Comparison of ENCODE assay signal across 25 mouse cellular contexts in the genomic region with DNA sequence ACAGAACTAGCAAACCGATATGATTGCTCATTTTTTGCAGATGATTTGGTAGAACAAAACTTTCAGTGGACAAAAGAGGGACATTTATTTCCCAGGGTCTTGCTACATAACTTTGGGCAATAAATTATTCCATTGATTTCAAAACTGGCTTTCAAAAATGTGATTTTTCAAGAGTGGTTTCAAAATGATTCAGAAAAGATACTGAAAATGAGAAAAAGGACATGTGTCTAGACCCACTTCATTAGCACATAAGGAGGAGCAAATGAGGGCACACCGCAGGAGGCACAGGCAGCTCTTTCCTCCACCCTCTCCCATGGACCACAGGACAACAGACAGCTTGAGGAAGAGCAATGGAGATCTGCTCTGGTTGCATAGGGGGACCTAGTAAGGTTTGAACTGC.
"Had no signal": no experiment of that assay in that cellular context is flagged by ENCODE, and none has a peak within 500 bp of the region (broad histone marks: within the 10 kb centered on the region; RNA-seq: fewer than 3 reads in every experiment).

No protein-coding gene starts in this region.

- H3K4me1 ChIP-seq: embryonic facial prominence, embryonic 10.5 days; embryonic facial prominence, embryonic 12.5 days; embryonic facial prominence, embryonic 13.5 days; embryonic facial prominence, embryonic 15.5 days; forebrain, embryonic 10.5 days; forebrain, embryonic 12.5 days; forebrain, embryonic 13.5 days; forebrain, embryonic 15.5 days; heart, embryonic 10.5 days had no signal

- H3K27me3 ChIP-seq: embryonic facial prominence, embryonic 12.5 days; embryonic facial prominence, embryonic 13.5 days; embryonic facial prominence, embryonic 15.5 days; forebrain, embryonic 12.5 days; forebrain, embryonic 13.5 days; forebrain, embryonic 15.5 days had no signal

- H3K4me2 ChIP-seq: embryonic facial prominence, embryonic 12.5 days; embryonic facial prominence, embryonic 13.5 days; embryonic facial prominence, embryonic 15.5 days; forebrain, embryonic 12.5 days; forebrain, embryonic 13.5 days; forebrain, embryonic 15.5 days had no signal

- H3K36me3 ChIP-seq: embryonic facial prominence, embryonic 10.5 days; embryonic facial prominence, embryonic 12.5 days; embryonic facial prominence, embryonic 13.5 days; embryonic facial prominence, embryonic 15.5 days; forebrain, embryonic 10.5 days; forebrain, embryonic 12.5 days; forebrain, embryonic 15.5 days; heart, embryonic 10.5 days had no signal

- ATAC-seq: forebrain, embryonic 13.5 days; forebrain, embryonic 14.5 days; forebrain, embryonic 15.5 days; forebrain, embryonic 16.5 days; forebrain, postnatal 0 days had no signal

- DNase-seq: cerebellum, postnatal 14 days; cerebellum, postnatal 25 days; cerebellum, postnatal 36 days; embryo, embryonic 11 days; forebrain, postnatal 0 days; gastrocnemius, adult 2 months; gastrocnemius, postnatal 10 days; gastrocnemius, postnatal 14 days; gastrocnemius, postnatal 25 days; gastrocnemius, postnatal 36 days; heart, adult 11 months; heart, adult 18-20 months; heart, adult 2 months had no signal

- H3K9me3 ChIP-seq: embryonic facial prominence, embryonic 10.5 days; embryonic facial prominence, embryonic 12.5 days; embryonic facial prominence, embryonic 13.5 days; embryonic facial prominence, embryonic 15.5 days; forebrain, embryonic 10.5 days; forebrain, embryonic 12.5 days; forebrain, embryonic 13.5 days; forebrain, embryonic 15.5 days; heart, embryonic 10.5 days had no signal

- H3K9ac ChIP-seq: embryonic facial prominence, embryonic 12.5 days; embryonic facial prominence, embryonic 13.5 days; embryonic facial prominence, embryonic 15.5 days; forebrain, embryonic 12.5 days; forebrain, embryonic 13.5 days; forebrain, embryonic 15.5 days; forebrain, postnatal 0 days had no signal

- H3K27ac ChIP-seq: embryonic facial prominence, embryonic 10.5 days; embryonic facial prominence, embryonic 12.5 days; embryonic facial prominence, embryonic 13.5 days; embryonic facial prominence, embryonic 15.5 days; forebrain, embryonic 10.5 days; forebrain, embryonic 12.5 days; forebrain, embryonic 13.5 days; forebrain, embryonic 15.5 days; gastrocnemius, adult 2 months; heart, adult 2 months; heart, embryonic 10.5 days had no signal

- H3K4me3 ChIP-seq: embryonic facial prominence, embryonic 10.5 days; embryonic facial prominence, embryonic 12.5 days; embryonic facial prominence, embryonic 13.5 days; embryonic facial prominence, embryonic 15.5 days; erythroblast, embryonic 14.5 days; forebrain, embryonic 10.5 days; forebrain, embryonic 12.5 days; forebrain, embryonic 13.5 days; forebrain, embryonic 15.5 days; gastrocnemius, adult 2 months; heart, adult 2 months; heart, embryonic 10.5 days had no signal
